Comparison of ENCODE assay signal across 7 mouse cellular contexts in the genomic region with DNA sequence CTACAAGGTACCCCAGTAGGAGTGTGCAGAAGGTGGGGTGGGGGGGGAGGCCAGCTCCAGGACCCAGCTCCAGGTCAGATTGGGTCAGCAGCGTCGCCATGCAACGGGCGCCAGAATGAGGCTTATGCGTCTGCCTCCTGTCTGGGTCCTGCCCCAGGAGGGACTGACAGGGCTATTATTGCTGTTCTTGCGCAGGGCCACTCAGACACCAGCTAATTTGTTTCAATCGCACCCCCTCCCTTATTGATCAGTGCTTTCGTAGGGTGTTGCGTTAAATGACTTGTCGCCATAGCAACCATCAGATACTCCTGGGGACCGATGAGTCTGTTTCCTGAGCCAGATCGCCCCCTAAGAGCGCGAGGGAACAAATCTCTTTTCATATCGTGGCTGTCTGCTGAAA.
A peak's percentile ranks its signal among the peaks of the same experiment; 100 is the strongest.
DNase-seq lines count a peak whose midpoint lies in the region; ATAC-seq and TF ChIP-seq lines count a peak whose summit lies in the region.

No protein-coding gene starts in this region.

- no peaks in the 10 kb centered on the region for H3K9me3 ChIP-seq in hindbrain, embryonic 14.5 days (ENCODE audit: control insufficient read depth, low read length)
- no peaks in the 10 kb centered on the region for H3K9me3 ChIP-seq in midbrain, embryonic 16.5 days (replicated peaks; ENCODE audit: control insufficient read depth, low read length, poor library complexity, severe bottlenecking)

- ATAC-seq in hindbrain, embryonic 14.5 days (ENCODE audit: low FRiP score): no peak
- ATAC-seq in midbrain, embryonic 16.5 days: no peak

- WGBS in hindbrain, embryonic 14.5 days: 2% methylated on average over 15 of the region's 15 CpGs
- 2% methylated on average over 15 of the region's 15 CpGs for WGBS in midbrain, embryonic 16.5 days

- H3K27me3 ChIP-seq in hindbrain, embryonic 14.5 days (ENCODE audit: control insufficient read depth, insufficient read depth, low read length): peaks cover 3% of the 10 kb centered on the region; the same call in 1 of the 2 replicates
- peaks cover 8% of the 10 kb centered on the region; the same call in 1 of the 2 replicates for H3K27me3 ChIP-seq in midbrain, embryonic 16.5 days (ENCODE audit: control insufficient read depth, insufficient read depth, low read depth, low read length)

- peaks cover 18% of the 10 kb centered on the region for H3K4me1 ChIP-seq in hindbrain, embryonic 14.5 days (replicated peaks; ENCODE audit: control insufficient read depth, insufficient read depth, low read length)
- H3K4me1 ChIP-seq in midbrain, embryonic 16.5 days (ENCODE audit: control insufficient read depth, insufficient read depth, low read length): peaks cover 26% of the 10 kb centered on the region

- TF ChIP-seq CTCF in left cerebral cortex, adult 2 months (IDR thresholded peaks at IDR 0.05): no peak

- peak; percentile 10 for DNase-seq in MN1 (ENCODE audit: low spot score)
- peak; percentile 73 for DNase-seq in embryo, embryonic 10.5 days (ENCODE audit: low spot score)
- no peak for DNase-seq in hindbrain, embryonic 14.5 days (ENCODE audit: low spot score)
- DNase-seq in thymus, postnatal 14 days: no peak
- no peak for DNase-seq in cerebellum, postnatal 4 days (ENCODE audit: low spot score in 2 of 2)
- DNase-seq in left cerebral cortex, adult 2 months (ENCODE audit: extremely low spot score in 1 of 2, low spot score in 2 of 2): no peak

- intact Hi-C loops in left cerebral cortex, adult 2 months (cut with DNase I): loop anchor here (5.0 kb wide), 4 partner anchors 623 to 1473 kb away; no protein-coding TSS in a partner anchor

- peak overlapping the region; percentile 38 for H3K4me2 ChIP-seq in hindbrain, embryonic 14.5 days (replicated peaks)
- peak overlapping the region; percentile 44 for H3K4me2 ChIP-seq in midbrain, embryonic 16.5 days (ENCODE audit: low read length)

- no peak overlapping the region for H3K4me3 ChIP-seq in hindbrain, embryonic 14.5 days (replicated peaks; ENCODE audit: low read length)
- 0 out of 2 replicates have a peak overlapping the region, but pooled peaks have one; percentile 14 for H3K4me3 ChIP-seq in midbrain, embryonic 16.5 days (ENCODE audit: low read depth, low read length)
- no peak overlapping the region for H3K4me3 ChIP-seq in left cerebral cortex, adult 2 months

- H3K27ac ChIP-seq in hindbrain, embryonic 14.5 days: no peak overlapping the region
- no peak overlapping the region for H3K27ac ChIP-seq in midbrain, embryonic 16.5 days (ENCODE audit: low read length)
- no peak overlapping the region for H3K27ac ChIP-seq in left cerebral cortex, adult 2 months

- H3K36me3 ChIP-seq in hindbrain, embryonic 14.5 days (replicated peaks; ENCODE audit: control insufficient read depth, insufficient read depth): no peaks in the 10 kb centered on the region
- H3K36me3 ChIP-seq in midbrain, embryonic 16.5 days (ENCODE audit: control insufficient read depth, insufficient read depth, low read length): no peaks in the 10 kb centered on the region

- 0 out of 2 replicates have a peak overlapping the region, but pooled peaks have one; percentile 13 for H3K9ac ChIP-seq in hindbrain, embryonic 14.5 days
- peak overlapping the region; percentile 22; the same call in 1 of the 2 replicates for H3K9ac ChIP-seq in midbrain, embryonic 16.5 days (ENCODE audit: low read depth, low read length)

Comparison
In these comparisons a context has a peak if more than half of its experiments do, and no peak if none do; other contexts are left out.
1. DNase-seq: peak in MN1 (single experiment) and embryo, embryonic 10.5 days (single experiment); none in hindbrain, embryonic 14.5 days (single experiment), thymus, postnatal 14 days (single experiment), cerebellum, postnatal 4 days (0 of 2) and left cerebral cortex, adult 2 months (0 of 2).